Mouse (Mus musculus): ENCODE measurements around the gene H2afb3. TPM values are rescaled to one million over a fixed set of nuclear protein-coding genes. Genes with fewer than 3 reads are reported as not detected.
"Not testable (repeated sequence)": the region's sequence is repeated elsewhere in the genome, so short reads cannot be mapped to it uniquely, and the experiment has no call there.

H2afb3 gene
- not detected in 2 replicates for polyA plus RNA-seq (2012)

DNA sequence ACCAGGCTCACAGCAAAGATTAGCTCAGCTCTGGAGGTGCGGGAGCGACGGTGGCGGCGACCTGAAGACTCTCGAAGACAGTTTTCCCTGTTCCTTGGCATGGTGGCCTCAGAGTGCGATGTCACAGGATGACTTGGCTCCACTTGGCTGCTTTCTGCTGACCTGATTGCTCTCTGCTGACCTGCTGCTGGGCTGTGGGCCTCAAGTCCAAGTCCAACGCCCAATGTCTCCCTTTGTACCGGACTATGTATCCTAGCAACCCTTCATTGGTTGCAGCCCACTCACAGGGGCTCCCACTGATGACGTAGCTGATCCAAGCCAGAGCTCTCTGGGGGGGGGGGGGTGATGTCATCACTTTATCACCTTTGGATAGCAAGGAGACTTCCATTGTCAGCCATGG, at the start of gene H2afb3:
TSS of gene H2afb3 (minus strand) at position 101 of the 400 bp plus-strand sequence.
- not testable (repeated sequence) for TF ChIP-seq GATA1 (IDR thresholded peaks at IDR 0.05; ENCODE audit: low read length)

DNA sequence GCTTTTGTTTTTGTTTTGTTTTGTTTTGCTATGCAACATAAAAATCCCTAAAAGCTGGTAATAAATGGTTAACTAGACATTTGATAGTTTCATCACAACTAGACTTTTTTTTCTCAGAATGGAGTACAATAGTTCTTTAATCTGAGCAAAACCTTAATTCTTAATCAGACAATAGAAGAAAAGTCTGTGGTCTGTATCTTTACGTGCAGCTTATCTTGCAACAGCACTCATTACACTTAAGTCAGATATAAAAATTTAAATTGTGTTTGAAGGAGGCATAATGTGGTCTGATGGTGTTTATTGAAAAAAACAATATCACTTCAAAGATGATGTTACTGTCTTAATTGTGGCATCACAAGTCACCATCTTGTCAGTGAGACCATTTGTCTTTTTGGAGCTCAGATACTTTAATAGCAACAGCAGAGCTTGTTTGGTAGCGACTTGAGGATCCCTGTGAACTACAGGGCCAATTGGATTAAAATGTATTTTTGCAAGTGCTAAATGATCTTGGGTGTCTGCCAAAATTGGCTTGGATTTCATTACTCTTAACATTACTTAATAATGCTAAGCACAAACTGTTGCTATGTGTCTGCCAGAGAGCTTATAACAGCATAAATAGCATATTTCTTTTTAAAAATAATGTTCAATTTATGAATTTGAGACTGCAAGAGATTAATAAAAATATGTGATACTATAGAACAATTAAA, 11.3 kb downstream of the H2afb3 start:
- no peak for TF ChIP-seq GATA1 (IDR thresholded peaks at IDR 0.05; ENCODE audit: low read length)

- TF ChIP-seq GATA1 (IDR thresholded peaks at IDR 0.05; ENCODE audit: low read length): no peak
Observed at GRCm38 (mm10) chrX:120292832-120293750, 19.8 kb downstream of the H2afb3 start.

DNA sequence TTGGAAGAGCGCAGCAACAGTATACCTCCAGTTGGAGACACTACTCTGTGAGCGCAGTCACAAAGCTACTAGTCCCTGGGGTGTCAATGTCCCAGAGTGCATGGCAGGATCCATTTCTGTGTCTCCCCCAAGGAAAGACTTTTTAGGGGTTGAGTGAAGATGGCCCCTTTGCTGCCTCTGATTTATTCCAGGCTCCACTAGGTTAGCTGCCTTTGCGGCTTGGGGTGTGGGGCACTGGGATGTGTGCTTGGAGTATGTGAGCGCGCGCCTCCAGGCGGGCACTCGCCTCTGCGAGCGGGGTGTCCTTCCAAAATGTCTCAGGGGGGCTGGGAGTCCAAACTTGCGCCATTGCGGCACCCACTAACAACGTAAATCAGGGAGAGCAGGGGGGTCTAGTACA, 21.2 kb downstream of the H2afb3 start:
- no peak for TF ChIP-seq GATA1 (IDR thresholded peaks at IDR 0.05; ENCODE audit: low read length)

GRCm38 (mm10) chrX:120290900-120291280, 22.0 kb downstream of the H2afb3 start:
- no peak for TF ChIP-seq GATA1 (IDR thresholded peaks at IDR 0.05; ENCODE audit: low read length)

DNA sequence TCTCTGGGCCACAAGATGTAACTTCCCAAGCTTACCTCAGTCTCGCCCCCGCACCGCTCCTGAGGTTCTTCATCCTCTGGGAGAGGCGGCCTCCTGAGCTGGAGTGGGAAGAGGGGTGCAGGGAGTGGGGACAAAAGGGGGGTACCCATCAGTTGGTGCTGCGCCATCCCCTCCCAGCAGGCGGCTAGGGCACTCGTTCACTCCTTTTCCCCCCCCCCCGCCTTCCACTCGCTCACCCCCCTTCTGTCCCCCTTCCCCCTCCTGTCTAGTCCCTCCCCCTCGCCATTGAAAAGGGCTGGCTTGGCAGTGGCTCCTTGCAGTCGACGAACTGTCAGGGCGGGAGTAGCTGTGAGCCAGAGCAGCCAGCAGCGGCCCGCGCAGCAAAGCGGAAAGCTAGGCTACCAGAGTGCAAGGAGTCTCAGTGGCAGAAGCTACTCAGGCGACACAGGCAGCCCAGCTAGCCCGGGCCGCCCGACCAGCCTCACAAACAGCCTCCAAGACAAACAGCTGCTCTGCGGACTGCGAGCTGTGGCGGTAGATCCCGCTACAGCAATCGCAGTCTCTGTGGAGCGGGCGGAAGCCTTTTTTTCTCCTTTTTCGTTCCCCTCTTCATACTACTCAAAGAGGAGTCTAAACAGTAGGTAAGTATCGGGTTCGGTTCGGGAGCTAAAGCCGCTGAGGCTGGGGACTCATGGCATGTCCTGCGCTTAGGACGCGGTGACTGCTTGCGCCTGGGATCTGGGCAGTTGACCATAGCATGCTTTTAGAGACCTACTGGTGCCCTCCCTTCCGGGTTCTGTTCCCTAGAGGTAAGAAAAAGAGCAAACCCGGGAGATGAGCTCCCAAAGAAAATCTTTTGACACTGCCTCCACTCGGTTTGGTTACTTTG, 22.6 kb downstream of the H2afb3 start, which contains the start of gene Pcdh11x:
TSS of gene Pcdh11x (plus strand) at position 249 of the 889 bp plus-strand sequence.
- TF ChIP-seq GATA1 (IDR thresholded peaks at IDR 0.05; ENCODE audit: low read length): no peak

DNA sequence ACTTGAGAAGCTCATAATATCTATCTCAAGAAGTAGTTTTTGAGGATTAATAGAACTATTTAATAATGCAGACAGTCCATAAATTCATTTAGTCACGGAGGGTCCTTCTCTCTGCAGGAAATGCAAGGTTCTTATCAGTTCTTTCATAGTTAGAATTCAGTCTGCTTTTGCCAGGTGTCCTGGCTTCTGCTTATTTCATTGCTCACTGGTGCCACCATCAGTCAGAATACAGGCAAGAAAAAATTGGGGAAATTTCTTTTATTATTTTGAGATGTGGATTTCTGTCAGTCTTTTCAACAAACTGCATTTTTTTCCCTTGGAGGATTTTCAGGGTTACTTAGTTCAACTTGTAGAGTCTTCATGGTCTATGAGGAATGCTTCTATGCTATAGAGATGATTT, 25.4 kb downstream of the H2afb3 start:
- TF ChIP-seq GATA1 (IDR thresholded peaks at IDR 0.05; ENCODE audit: low read length): no peak

DNA sequence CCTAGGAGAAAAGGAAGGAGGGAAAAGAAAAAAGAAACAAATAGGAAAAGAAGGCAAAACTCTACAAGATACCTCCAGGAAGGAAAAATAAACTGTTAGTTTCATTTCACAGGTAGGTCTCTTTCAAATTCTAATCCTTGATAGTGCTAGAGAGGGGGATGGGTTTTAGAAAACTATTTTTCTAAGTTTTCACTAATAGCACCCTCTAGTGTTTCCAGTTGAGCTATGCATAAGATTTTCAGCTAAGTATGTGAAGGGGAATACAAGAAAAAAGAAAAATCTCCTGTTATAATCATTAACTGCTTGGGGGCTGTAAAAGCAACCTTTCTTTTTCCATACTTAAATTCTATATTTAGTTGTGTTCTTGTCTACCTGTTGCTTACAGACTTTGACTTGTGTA, 27.4 kb downstream of the H2afb3 start:
- no peak for TF ChIP-seq GATA1 (IDR thresholded peaks at IDR 0.05; ENCODE audit: low read length)

Other genes with a start within 250 kb of the H2afb3 start
- gene Pcdh11x, start 22.8 kb downstream of the H2afb3 start, polyA plus RNA-seq (2012): not detected in 2 replicates

Data from G1E-ER4 (cell line).